Mouse (Mus musculus) bone marrow, adult 2 months (tissue): Measurements from ENCODE around the gene Kcnh4.

Source experiments
- CTCF ChIP-seq: fragments of 200-500 bp; IDR thresholded peaks from 2 replicates; pipeline ENCODE4 v1.5.1; 2011; ENCODE audit warnings: low read length, control low read depth; ENCODE audit not compliant: control insufficient read depth, insufficient read depth
- POLR2A ChIP-seq: fragments of 200-500 bp; IDR thresholded peaks from 2 replicates; pipeline ENCODE4 v1.6.1; 2011; ENCODE audit warnings: low read depth, mild to moderate bottlenecking, control low read depth, low read length, borderline replicate concordance; ENCODE audit not compliant: control insufficient read depth

- no peak for TF ChIP-seq CTCF
- TF ChIP-seq POLR2A = no peak
Measured at GRCm38 (mm10) chr11:100775921-100776320, 16.2 kb upstream of the Kcnh4 start.
